Comparison of ENCODE assay signal across 10 mouse cellular contexts in the genomic region with DNA sequence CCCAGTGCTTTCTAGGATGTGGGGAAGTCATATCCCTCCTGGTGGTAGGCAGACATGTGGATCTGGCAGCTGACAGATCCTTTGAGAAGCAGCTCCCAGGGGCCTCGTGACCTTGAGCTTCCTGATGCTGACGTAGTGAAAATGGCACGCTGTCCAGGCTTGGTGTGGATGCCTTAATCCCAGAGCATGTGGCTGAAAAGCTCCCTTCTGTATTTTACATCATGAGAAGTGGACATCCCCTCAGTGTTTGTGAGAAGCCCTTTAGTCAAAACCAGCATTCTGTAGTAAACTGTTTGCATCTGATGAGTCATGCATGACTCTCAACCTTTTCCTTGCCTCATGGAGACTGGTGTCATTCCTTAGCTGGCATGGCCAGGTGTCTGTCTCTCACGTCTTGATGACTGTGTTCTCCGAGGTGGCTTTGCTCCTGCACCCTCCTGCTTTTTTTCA. TPM values are rescaled to one million over a fixed set of nuclear protein-coding genes. Genes with fewer than 3 reads are reported as not detected.
DNase-seq lines count a peak whose midpoint lies in the region; ATAC-seq and TF ChIP-seq lines count a peak whose summit lies in the region.
"Had no signal": no experiment of that assay in that cellular context is flagged by ENCODE, and none has a peak within 500 bp of the region (broad histone marks: within the 10 kb centered on the region; RNA-seq: fewer than 3 reads in every experiment).

No protein-coding gene starts in this region.

- no peaks in the 10 kb centered on the region for H3K36me3 ChIP-seq in stomach, postnatal 0 days (ENCODE audit: control insufficient read depth, insufficient read depth, low read length)
- H3K36me3 ChIP-seq in liver, embryonic 12.5 days = no peaks in the 10 kb centered on the region
- H3K36me3 ChIP-seq: liver, embryonic 13.5 days had no signal

- TF ChIP-seq EP300 in stomach, postnatal 0 days (optimal IDR thresholded peaks at IDR 0.05) = no peak

- H3K4me3 ChIP-seq in stomach, postnatal 0 days (ENCODE audit: low read depth, low read length) = no peak overlapping the region
- no peak overlapping the region for H3K4me3 ChIP-seq in liver, embryonic 12.5 days
- H3K4me3 ChIP-seq: liver, embryonic 13.5 days had no signal

- no peaks in the 10 kb centered on the region for H3K9me3 ChIP-seq in stomach, postnatal 0 days (ENCODE audit: control insufficient read depth, low read length)
- no peaks in the 10 kb centered on the region for H3K9me3 ChIP-seq in liver, embryonic 12.5 days (replicated peaks)
- H3K9me3 ChIP-seq: liver, embryonic 13.5 days had no signal

- no peak overlapping the region for H3K4me2 ChIP-seq in stomach, postnatal 0 days (replicated peaks; ENCODE audit: low read depth)
- H3K4me2 ChIP-seq in liver, embryonic 12.5 days = no peak overlapping the region
- H3K4me2 ChIP-seq: liver, embryonic 13.5 days had no signal

- DNase-seq in ovary, adult 18-20 months (ENCODE audit: low spot score) = peak; percentile 22
- no peak for DNase-seq in ovary, postnatal 10 days (ENCODE audit: low spot score)
- DNase-seq in embryo, embryonic 10.5 days (ENCODE audit: low spot score) = peak; percentile 42
- peak; percentile 27 for DNase-seq in kidney, adult 18-20 months
- no peak for DNase-seq in stomach, postnatal 0 days (ENCODE audit: low spot score)
- DNase-seq in urinary bladder, adult 2 months (ENCODE audit: low spot score) = no peak
- DNase-seq: cerebellum, postnatal 25 days; liver, embryonic 13.5 days had no signal

- no peak overlapping the region for H3K9ac ChIP-seq in stomach, postnatal 0 days (ENCODE audit: low read length)
- no peak overlapping the region for H3K9ac ChIP-seq in liver, embryonic 12.5 days
- H3K9ac ChIP-seq: liver, embryonic 13.5 days had no signal

- H3K27ac ChIP-seq in stomach, postnatal 0 days (replicated peaks) = peak overlapping the region; percentile 76
- H3K27ac ChIP-seq in liver, embryonic 12.5 days = no peak overlapping the region
- H3K27ac ChIP-seq: liver, embryonic 13.5 days had no signal

- H3K4me1 ChIP-seq in stomach, postnatal 0 days (replicated peaks; ENCODE audit: control insufficient read depth, insufficient read depth) = peaks cover 12% of the 10 kb centered on the region
- H3K4me1 ChIP-seq in liver, embryonic 12.5 days = peaks cover 52% of the 10 kb centered on the region

- no peaks in the 10 kb centered on the region for H3K27me3 ChIP-seq in stomach, postnatal 0 days (ENCODE audit: control insufficient read depth, insufficient read depth, low read length)
- no peaks in the 10 kb centered on the region for H3K27me3 ChIP-seq in liver, embryonic 12.5 days (replicated peaks)
- H3K27me3 ChIP-seq: liver, embryonic 13.5 days had no signal

- ATAC-seq in stomach, postnatal 0 days (ENCODE audit: low FRiP score, low TSS enrichment) = peak; percentile 8; the same call in 1 of the 2 replicates
- ATAC-seq in CD4-positive, CD25-positive, alpha-beta regulatory T cell, adult 4 months = no peak
- no peak; the same call in 1 of the 2 replicates for ATAC-seq in liver, embryonic 12.5 days

- TF ChIP-seq CTCF in stomach, postnatal 0 days (IDR thresholded peaks at IDR 0.05; ENCODE audit: low read depth) = no peak

- 37% methylated on average over 5 of the region's 5 CpGs for WGBS in stomach, postnatal 0 days
- WGBS in liver, embryonic 12.5 days (ENCODE audit: insufficient replicate concordance) = 60% methylated on average over 5 of the region's 5 CpGs

RNA-seq across cellular contexts. Expression of gene Ano6, which starts 14.4 kb away (rescaled TPM):
- polyA plus RNA-seq in stomach, postnatal 0 days (2015; fragmentation: Nextera tagmentation; extraction: Ambion mirVana) = 16.2 and 16.5 TPM in 2 replicates
- polyA plus RNA-seq in CD4-positive, CD25-positive, alpha-beta regulatory T cell, adult 4 months (2017; shearing (Covaris generic)) = 10 to 100 TPM; 34.8 to 54.6 TPM
- polyA plus RNA-seq in liver, embryonic 12.5 days (2016; fragmentation: Nextera tagmentation; extraction: Ambion mirVana) = 14.7 and 14.8 TPM in 2 replicates
- 53.9 and 66.4 TPM in 2 replicates for polyA plus RNA-seq in urinary bladder, adult 2 months (2012; rRNA removed)

Comparison
In these comparisons a context has a peak if more than half of its experiments do, and no peak if none do; other contexts are left out.
1. DNase-seq: peak in ovary, adult 18-20 months (single experiment), embryo, embryonic 10.5 days (single experiment) and kidney, adult 18-20 months (single experiment); none in ovary, postnatal 10 days (single experiment), stomach, postnatal 0 days (single experiment) and urinary bladder, adult 2 months (single experiment).